Mouse (Mus musculus) frontal cortex, postnatal 14 days (tissue): Measurements from ENCODE around the gene Tmem255a.
A peak's percentile ranks its signal among the peaks of the same experiment; 100 is the strongest.
"Not testable (repeated sequence)": the region's sequence is repeated elsewhere in the genome, so short reads cannot be mapped to it uniquely, and the experiment has no call there.

Experiments used
- DNase-seq, 2 experiments: peaks; one replicate each; pipeline ENCODE4 v3.0.0; 2022; ENCODE audit warnings: low spot score in 2 of 2

Tmem255a gene

DNA sequence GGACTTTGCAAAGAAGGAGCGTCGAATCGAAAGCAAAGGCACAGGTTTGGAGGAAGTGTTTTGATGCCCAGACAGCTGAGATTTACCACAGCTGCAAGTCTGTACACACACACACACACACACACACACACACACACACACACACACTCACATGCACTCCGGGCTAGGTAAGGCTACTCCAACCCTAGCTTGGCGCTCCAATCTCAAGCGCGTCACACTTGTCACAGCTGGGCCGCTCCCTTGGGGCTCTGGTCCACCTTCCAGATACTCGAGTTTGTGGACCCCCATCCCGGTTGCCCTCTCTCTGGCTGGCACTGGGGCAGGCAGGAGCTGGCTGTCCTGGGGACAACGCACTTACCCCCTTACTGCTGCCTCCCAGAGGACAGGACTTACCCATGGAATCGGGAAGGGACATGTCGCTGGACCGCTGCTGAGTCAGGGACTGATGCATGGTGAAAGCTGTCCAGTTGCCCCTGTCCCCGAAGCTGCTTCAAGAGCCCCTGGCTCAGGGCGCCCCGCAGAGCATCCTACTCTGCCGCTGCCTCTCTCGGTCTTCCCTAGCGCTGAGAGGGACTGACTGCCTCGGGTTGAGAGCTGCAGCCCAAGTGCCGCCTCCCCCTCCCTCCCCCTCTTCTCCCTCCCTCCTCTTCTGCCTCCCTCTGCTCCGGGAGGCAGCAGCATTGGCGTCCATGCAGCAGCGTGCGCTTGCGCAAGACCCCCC, at the start of gene Tmem255a:
Gene Tmem255a (minus strand): TSS at position 589 of the 721 bp plus-strand sequence.
- DNase-seq, result no peak

DNA sequence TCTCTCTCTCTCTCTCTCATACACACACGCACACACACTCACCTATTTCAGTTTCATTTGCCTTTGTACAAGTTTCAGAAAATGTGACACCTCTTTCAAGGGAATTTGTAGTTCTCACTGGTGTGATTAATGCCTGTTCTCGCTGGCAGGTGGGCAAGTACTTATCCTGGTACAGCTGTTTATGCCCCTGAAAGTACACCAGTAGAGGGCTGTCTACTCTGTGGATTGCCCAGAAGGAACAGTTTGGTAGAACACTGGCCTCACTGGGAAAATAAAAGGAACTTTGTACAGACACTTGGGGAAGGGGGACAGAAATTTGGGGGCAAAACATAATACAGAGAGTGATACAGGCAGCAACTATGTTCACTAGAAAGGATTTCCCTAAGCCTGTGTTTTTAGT, 7.4 kb upstream of the Tmem255a start:
- no peak for DNase-seq

DNA sequence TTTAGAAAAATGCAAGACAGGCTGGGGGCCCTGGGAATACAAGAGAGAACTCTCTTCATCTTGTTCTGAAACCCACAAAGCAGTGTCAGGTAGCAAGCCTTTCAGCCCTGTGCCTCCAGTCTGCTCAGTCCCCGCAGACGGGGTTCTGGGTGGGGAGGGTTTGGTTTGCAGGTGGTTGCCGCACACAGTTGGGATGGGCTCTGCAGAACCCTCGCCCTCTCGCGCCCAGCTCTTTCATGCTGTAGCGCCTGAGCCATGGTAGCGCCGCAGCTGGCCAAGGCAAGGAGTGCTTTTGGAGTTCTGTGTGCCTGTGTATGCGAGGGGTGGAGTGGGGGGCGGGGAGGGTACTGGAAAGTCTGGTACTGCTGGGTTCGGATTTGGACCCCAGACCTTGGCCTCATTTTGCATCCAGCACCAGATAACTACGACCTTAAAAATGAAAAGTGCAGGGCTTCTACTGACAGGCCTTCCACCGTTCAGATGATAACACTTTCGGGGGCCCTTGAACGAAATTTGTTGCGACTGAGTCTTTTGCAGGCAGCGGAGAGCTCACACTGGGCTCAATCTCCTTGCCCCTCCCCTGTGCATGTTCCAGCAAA, 1.8 kb downstream of the Tmem255a start:
- DNase-seq, result no peak

DNA sequence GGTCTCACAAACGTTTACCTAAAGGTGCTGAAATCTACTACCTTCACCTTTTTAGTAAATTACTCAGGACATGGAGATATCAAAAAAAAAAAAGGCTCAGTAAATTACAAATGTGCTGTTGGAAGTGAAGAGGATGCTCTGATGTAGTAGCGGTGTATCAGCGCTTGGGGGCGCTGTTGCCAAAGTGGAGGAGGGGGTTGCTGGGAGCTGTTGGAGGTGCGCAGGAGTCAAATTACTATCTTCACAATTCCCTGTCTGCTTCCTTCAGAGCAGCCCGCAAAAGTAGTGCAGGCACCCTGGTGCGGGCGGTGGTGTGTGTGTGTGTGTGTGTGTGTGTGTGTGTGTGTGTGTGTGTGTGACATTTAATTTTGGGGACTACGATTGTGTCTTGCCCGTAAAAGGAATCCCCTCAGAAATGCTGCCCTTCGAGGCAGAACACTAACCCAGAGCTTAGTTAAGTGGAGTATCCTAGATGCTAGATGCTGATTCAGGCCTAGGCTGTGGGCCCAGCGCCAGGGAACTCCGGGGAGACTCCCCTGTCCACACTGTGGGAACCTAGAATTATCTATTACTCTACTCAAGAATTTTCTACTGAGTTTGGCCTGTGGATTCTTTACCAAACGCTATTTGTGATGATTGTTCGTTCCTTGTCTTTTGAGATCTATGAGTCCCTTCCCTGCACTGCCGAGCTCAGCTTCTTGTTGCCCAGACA, 2.4 kb downstream of the Tmem255a start:
- peak; percentile 23 to 27 for DNase-seq

DNA sequence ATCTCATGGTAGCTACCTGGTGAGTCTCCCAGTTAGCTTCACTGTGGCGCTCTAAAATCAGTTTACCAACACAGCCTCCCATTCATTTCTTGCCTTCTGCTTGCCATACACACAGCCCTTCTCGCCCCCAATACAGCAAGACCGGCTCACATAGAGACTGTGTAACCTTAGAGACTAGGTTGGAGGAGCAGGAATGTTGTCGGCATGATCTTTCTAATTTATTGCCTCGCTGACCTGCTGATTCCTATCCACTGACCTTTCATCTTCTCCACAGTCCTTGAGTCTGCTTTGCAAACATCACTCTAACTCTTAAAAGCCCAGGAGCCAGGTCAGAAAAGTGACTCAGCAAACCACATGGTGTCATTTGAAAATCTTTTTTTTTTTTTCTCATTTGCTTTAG, 4.6 kb downstream of the Tmem255a start:
- DNase-seq, result no peak

DNA sequence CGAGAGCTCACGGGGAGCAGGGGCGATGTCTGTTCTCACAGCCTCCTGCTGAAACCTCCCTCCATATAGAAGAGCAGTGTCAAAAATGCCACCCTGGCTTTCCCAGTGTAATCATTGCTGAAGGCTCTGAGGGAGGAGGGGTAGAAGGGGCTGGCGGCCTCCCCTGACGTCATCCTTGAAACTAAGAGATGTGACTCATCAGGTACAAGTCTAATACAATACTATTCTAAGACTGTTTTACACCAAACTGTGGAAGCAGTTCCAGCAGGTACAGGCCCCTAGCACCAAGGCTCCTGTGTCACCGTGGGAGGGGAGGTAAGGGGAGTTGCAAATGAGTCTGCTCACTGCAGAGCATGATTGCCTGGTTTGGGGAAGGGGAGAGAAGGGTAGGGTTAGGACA, 5.1 kb downstream of the Tmem255a start:
- DNase-seq, result no peak

DNA sequence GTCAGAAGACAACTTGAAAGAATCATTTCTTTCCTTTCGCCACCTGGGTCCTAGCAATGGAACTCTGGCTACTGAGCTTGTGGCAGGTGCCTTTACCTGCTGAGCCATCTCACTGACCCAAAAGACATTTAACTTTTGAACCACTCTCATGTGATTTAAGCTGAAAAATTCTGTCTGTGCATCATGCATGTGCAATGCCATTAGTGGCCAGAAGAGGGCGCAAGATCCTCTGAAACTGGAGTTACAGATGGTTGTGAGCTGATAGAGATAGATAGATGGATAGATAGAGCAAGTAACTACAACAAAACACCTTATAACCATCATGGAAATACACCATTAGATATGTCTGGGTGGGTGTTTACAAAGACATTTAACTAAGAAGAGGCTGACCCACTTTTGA, 14.5 kb downstream of the Tmem255a start:
- DNase-seq, result peak in 1 of 2 experiments; percentile 24

DNA sequence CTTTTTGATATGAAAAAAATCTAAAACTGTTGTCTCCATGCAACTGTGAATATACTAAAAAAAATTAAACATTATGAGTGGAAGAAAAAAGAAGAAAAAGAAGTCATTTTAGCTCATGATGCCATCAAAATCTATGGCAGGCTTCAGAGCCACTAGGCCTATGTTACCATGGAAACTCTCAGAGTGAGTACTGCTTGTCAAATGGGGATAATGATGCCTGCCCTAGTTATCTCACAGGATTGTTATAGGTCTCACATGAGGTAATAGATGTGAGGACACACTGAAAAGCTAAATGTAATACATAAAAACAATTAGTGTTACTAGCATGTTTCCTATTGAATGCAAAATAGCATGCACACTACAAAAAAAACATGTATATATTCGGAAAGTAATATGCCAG, 22.4 kb downstream of the Tmem255a start:
- DNase-seq, result no peak

DNA sequence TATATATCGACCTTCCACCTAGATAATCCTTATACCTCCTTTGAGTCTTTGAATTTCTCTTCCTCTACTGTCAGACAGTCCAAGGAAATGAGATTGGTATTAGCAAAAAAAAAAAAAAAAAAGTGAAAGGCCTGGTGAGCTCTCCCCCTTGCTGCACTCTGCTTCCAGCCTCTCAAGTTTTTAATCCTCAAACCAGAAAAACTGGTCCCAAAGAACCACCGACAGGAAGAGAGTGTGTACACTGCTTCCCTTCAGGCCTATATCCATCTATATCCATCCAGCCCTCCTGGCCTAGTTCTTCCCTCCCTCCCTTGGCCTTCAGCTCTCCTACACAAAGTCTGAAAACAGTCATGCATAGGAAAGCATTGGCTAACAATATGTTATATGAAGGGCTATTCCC, 29.5 kb downstream of the Tmem255a start:
- no peak for DNase-seq

DNA sequence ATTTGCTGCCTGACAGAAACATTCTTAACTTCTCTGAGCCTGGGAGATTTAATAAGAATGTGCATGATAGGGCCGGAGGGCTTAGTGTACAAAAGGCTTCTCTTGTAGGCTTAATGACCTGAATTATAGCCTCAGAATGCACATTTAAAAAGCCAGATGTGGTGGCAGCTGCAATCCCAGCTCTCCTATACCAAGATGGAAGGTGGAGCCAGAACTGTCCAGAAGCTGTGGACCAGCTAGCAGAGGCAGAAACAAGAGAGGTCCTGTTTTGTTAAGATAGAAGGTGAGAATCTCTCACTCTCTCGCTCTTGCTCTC, 34.6 kb downstream of the Tmem255a start:
- DNase-seq, result no peak

DNA sequence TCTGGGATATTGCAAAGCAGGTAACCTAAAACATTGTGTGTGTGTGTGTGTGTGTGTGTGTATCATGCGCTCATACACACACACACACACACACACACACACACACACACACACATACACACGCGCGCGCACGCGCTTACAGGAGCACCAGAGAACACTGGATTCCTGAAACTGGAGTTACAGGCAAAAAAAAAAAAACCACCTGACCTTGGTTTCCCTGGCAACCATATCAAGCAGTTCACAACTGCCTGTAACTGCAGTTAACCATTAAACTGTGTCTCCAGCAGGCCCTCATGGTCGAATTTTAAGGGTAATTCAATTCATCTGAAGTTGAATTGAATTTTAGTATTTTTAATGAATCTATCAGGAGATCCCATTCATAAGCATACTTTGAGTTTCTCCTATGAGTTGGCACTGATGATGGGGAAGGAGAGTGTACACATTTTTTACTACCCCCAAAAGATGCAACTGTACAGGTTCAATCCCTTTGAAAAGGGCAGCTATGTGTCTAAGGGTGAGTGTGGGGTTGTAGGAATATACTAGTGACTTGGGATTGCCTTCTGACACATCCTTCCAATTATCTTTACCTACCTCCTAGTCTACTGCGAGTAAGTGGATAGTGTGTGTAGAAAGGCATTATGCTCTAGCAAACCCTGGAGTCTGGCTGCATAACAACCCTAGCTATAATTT, 35.1 kb downstream of the Tmem255a start:
- no peak for DNase-seq

DNA sequence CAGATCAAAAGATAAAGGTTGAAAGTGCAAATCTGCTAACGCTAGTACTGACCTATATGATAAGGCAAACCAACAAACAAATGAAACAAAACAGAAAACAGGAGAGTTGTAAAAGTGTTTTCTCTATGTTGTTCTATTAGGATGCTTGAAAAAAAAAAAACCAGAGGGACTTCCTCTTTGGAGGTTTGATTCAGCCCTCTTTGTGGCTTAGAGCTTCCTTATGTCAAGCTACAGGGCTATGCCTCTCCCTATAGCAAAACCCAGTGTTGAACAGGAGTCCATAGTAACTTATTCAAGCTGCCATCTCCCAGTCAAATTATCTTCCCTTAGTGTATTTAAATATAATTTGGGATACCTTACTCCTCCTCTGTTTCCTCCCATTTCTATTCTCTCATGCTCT, 44.8 kb downstream of the Tmem255a start:
- DNase-seq, result no peak

DNA sequence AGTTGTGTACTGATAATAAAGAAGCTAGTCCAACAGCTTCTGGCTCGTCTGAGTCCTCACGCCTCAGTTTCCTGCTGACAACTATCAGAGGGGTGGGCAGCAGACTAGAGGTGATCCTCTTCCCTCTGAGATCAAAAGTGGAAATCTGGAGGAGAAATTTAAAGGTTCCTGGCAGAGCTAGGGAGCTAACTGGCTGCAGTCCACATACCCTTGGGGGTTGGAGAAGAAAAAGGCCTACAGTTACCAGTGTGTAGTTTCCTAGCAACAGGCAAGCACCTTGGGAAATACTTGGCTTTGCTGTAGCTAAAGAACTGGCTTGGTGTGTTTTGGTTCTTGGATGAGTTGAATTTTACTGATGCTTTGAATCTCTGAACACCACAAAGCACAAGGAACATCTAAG, 50.4 kb downstream of the Tmem255a start:
- no peak for DNase-seq

DNA sequence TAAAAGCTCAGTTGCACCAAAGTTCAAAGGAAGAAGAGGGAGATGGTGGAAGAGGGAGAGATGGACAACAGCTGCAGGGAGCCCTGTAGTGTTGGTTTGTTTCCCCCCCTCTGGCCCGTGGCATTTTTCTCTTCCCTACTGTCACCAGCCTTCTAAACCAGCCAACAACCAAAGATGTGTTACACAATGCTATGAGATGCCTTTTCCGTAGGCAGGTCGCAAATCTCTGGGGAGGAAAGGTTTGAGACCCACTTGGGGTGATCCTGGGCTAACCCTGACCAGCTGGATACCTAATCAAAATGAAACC, 61.8 kb downstream of the Tmem255a start:
- DNase-seq, result no peak

DNA sequence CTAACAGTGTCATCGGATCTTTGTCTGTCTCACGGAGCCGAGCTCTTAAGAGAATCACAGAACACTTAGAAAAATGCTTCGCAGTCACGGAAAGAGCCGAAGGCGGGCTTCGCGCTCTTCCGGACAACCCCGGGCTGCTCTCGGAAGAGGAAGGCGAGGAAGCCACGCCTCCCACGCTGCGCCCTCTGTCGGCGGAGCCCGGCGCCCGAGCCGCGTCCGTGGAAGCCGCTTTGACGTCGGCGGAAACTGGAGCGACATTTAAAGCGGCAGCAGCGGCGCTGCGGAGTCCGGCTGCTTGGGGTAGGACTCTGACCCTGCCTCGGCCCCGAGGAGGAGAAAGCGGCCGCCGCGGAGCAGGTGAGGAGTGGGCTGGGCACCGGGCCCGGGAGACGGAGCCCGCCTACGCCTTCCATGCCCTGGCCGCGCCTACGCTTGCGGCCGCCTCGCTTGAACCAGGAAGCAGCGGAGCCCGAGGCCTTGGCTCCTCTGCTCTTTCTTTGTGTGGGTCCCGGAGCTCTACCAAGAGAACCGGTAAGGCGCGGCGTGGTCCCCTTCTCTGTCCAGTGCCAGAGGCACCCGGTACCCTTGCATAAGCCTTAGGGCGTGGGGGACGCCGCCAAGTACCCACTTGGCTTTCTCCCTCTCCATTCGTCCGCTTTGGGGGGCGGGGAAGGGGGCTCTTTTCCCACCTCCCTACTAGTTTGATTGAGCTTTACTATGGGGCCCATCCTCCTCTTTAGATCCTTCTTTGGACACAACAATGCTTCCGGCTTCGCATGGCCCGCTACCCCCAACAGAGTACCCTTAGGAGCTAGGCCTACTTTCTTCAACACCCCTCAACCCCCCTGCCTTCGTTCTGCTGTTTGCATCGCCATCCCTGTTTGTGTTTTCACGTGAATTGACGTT, 62.4 kb downstream of the Tmem255a start, which contains the start of gene Zbtb33:
Gene Zbtb33 (plus strand): TSS at position 242 of the 906 bp plus-strand sequence.
- peak; percentile 70 to 85 for DNase-seq

DNA sequence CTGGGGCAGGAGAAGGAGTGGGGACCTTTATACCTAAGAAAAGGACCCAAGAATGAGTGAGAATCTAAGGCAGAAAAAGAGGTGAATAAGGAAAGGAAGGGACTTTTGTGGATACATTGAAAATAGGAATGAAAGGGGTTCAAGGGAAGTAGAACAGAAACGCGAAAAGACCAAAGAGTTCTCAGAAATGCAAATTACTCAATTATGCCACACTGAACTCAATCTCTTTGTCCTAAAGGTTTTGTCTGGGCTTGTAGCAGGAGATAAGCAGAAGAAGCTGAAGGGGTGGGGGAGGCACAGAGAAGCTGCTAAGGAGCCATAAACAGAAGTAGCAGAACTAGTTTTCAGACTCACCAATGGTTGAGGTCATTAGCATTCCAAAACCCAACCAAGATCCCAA, 66.7 kb downstream of the Tmem255a start:
- DNase-seq, result no peak

DNA sequence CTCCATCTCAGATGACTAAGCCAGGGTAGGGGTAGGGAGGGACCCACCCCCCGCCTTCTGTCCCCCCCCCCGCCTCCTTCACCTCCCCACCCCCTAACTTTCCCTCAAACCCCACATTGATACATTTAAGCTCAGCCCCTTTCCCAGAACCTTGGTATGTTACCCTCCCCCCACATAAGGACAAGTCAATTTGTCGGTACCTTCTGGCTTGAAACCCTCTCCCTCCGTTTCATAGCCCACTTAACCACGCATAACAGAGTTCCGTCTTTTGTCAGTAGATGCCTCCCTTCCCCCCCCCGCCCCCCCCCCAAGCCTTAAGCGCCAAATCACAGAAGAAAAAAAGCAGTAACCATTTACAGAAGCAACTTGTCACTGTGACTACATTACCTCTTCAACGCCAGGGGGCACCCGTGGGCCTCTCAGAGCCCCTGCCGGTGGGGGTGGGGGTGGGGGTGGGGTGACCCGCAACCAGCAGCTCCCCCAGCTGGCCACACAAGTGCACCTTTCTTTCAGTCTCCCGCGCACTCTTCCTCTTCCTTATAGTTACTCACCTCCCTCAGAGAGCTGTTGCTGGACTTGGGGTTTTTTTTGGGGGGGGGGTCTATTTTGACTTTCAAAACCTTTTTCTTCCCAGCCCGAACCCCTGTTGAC, 70.5 kb downstream of the Tmem255a start:
- DNase-seq, result no peak

DNA sequence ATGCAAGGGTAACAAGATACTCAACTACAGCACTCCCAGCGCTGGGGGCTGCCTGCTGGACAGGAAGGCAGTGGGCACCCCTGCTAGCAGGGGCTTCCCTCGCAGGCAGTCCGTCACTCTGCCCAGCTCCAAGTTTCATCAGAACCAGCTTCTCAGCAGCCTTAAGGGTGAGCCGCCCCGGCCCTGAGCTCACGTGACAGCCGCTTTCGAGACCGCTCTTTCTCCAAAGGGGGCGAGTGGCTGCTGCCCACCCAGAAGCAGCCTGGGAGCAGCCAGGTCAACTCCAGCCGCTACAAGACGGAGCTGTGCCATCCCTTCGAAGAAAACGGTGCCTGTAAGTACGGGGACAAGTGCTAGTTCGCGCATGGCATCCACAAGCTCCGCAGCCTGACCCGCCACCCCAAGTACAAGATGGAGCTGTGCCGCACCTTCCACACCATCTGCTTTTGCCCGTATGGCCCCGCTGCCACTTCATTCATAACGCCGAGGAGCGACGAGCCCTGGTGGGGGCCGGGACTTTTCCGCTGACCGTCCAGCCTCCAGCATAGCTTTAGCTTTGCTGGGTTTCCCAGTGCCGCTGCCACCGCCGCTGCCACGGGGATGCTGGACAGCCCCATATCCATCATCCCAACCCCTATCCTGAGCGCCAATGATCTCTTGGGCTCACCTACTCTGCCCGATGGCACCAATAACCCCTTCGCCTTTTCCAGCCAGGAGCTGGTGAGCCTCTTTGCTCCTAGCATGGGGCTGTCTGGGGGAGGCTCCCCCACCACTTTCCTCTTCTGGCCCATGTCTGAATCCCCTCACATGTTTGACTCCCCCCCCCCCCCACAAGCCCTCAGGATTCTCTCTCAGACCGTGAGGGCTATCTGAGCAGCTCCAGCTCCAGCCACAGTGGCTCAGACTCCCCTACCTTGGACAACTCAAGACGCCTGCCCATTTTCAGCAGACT, 71.3 kb downstream of the Tmem255a start:
- DNase-seq, result no peak

DNA sequence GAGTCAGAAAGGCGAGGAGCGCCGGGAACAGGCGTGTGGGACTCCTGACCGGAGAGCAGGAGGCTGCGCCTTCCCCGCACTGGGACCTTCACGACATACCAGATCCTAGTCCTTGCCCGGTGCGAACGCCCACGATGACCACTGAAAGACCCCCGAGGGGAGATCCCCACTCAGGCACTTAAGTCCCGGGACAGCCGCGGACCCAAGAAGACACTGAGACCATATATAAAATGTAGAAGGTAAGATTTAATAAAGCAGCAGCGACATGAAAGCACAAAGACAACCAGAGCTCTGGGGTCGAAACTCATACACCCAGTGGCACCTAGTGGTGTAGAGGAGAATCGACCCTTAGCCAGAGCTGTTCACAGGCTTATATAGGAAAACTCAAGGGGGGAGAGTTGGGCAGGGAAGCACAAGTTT, 72.3 kb downstream of the Tmem255a start:
- DNase-seq, result not testable (repeated sequence)

DNA sequence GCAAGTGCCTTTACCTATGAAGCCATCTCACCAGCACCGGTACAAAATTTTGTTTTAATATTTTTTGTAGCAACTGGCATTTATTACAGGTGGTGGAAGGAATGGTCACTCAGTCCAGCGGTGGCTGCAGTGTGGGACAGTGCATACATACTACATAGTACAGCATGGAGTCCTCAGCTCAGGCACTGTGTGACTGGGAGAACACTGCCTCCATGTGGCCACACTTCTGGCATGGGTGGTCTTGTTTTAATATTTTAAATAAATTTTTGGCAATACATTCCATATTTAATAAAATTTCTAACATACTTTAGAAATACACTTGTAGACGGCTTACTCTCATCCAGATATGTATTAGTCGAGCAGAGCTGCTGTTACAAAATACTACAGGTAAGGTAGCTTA, 85.6 kb downstream of the Tmem255a start:
- no peak for DNase-seq
